Mouse (Mus musculus) granulocyte monocyte progenitor cell, adult 5-6 weeks (primary cell): ENCODE measurements around the gene Prkcb. TPM values are rescaled to one million over a fixed set of nuclear protein-coding genes. Genes with fewer than 3 reads are reported as not detected.
A peak's percentile ranks its signal among the peaks of the same experiment; 100 is the strongest.

Experiments used
- ATAC-seq: replicated peaks from 2 replicates; pipeline ENCODE4 v1.8.0; 2016; ENCODE audit warnings: mild to moderate bottlenecking, moderate TSS enrichment, inconsistent platforms; ENCODE audit not compliant: poor library complexity, severe bottlenecking
- total RNA-seq, 2 experiments: library from RNA; stranded (forward) in 1 of 2; stranded (reverse) in 1 of 2; fragments of 200-712, 200-1000 nt in 1 of 2; fragments of >200 nt in 1 of 2; fragmentation: Nextera tagmentation in 1 of 2; gene quantifications; 2 replicates each; pipeline ENCODE4 v1.2.3; 2014 to 2017

The Prkcb gene
- total RNA-seq, 2 experiments from 2014 or later: 21.4 to 25.8 TPM

DNA sequence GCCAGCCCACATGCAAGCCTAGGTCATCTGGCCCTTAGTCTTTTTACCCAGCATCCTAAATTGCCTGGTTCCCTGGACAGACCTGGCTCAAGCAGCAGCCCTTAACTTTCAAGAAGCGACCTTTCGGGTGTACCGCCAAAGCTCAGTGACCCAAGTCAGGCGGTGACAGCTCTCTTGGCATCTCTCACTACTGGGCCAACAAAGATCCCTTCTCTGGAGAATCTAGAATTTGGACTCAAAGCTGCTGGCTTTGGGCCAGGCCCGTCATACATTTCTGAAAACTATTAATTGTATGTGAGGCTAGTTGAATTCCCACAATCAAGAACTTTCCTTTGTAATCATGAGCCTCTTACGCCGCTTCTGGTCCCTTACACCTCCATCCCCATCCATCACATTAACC is 147.0 kb downstream of the Prkcb start:
- ATAC-seq: no peak

GRCm38 (mm10) chr7:122437390-122437789 is 148.8 kb downstream of the Prkcb start:
- no peak for ATAC-seq

DNA sequence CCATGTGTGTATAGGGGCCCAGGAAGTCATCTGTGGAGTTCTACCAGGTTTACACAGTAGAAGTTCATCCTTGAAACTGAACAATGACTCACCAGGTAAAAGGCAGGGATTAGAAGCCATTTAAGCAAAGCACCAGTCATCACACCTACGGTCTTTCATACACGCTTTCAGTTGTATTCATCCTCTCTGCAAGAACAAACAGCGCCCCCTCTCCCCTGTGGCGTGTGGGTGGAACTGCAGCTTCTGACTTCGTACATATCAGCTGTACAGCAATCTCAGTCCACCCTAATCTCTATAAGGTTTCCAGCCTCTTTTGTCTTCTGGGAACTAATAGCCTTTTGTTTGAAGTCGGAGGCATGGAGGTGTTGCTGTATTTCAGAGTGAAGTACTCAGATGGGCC is 156.5 kb downstream of the Prkcb start:
- peak; percentile 88 for ATAC-seq

DNA sequence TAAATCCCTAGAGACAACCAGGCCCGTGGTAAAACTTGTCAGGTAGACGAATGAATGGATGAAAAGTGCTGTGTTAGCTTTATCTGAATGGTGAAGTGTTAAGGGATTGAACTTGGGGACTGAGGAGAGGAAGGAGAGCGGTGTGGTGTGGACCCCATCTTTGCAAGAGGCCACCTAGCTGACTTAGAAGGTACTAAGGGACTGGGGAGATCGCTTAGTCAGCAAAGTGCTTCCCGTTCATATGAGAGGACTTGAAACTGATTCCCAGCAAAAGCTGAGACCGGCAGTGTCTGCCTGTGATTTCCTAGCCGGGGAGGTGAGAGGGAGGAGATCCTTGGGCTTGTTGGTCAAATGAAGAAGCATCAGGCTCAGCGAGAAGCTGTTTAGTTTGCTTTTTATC is 164.1 kb downstream of the Prkcb start:
- no peak for ATAC-seq

- peak; percentile 83 for ATAC-seq
Measured at GRCm38 (mm10) chr7:122459203-122459965, 170.8 kb downstream of the Prkcb start.

GRCm38 (mm10) chr7:122460020-122460419 is 171.5 kb downstream of the Prkcb start:
- no peak for ATAC-seq

- peak; percentile 42 for ATAC-seq
Measured at GRCm38 (mm10) chr7:122465823-122466549, 177.4 kb downstream of the Prkcb start.

DNA sequence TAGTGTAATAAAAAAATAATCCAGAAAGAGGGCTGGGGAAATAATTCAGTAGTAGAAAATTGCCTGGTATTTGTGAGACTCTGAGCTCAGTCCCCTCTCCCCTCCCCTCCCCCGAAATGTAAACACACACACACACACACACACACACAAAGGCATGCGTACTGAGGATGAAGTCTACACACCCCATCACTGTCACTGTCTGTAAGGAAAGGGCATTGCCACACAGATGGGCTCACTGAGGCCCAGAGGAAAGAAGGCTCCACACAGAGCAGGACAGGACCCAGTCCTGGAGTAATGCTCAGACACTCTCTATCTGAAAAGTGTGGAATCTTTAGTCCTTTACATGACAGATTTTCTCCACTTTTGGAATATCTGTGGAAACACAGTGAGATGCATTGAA is 178.2 kb downstream of the Prkcb start:
- ATAC-seq: no peak

- no peak for ATAC-seq
Measured at GRCm38 (mm10) chr7:122467831-122468230, 179.3 kb downstream of the Prkcb start.

DNA sequence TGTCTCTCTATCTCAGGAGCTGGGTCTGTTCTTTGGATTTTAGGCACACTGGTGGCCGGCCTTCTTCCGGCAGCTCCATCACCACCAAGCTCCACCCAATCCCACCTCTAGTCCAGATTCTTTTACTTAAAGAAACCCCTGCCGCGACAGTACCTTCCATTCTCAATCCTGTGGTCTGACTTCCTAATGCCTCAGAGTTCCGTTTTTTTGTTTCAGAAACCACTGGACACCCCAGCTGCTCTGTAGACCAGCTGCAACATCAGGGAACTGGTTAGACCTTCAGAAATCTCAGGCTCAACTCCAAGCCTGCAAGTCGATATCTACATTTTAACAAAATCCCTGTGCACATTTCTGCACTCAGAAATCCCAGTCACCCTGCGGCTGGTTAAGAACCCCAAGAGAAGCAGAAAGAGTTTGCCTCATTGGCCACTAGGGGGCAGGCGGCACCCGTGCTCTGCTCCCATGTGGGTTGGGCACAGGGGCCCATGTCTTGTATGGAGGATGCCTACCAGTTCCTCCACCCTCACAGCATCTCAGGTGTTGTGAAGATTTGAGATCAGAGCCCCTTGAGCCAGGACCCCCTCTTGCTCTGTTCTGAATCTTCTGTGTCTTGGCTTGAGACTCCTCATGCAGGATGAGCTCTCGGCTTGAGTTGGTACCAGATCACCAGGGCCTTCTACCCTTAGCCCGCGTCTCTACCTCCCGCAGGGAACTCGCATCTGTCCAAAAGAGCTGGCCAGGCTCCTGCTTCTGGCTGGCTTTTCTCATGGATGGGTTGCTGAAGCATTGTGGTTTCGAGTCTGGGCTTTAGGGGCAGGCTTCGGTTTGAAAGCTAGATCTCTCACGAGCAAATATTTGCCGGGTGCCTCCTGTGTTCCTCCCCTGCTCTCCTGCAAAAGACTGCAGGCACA is 182.1 kb downstream of the Prkcb start:
- ATAC-seq: peak; percentile 79

DNA sequence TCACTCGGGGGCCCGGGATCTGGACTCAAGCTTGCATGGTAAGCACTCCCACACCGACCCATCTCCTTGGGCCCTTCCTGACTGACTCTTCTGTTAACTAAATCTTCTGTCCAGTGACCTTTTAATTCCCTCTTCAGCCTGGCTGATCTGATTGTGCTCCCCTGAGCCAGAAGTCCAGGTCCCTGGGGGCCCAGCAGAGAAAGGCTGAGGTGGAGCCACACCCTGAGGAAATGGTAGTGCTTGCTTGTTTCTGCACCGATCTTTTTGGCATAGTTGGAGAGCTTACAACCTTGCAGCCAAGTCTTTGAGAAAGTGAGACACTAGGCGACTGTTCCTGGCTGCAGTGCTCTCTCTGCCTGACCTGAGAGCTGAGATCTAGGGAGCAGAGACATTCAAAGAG is 183.7 kb downstream of the Prkcb start:
- no peak for ATAC-seq

- ATAC-seq: no peak
Measured at GRCm38 (mm10) chr7:122475038-122475437, 186.5 kb downstream of the Prkcb start.

DNA sequence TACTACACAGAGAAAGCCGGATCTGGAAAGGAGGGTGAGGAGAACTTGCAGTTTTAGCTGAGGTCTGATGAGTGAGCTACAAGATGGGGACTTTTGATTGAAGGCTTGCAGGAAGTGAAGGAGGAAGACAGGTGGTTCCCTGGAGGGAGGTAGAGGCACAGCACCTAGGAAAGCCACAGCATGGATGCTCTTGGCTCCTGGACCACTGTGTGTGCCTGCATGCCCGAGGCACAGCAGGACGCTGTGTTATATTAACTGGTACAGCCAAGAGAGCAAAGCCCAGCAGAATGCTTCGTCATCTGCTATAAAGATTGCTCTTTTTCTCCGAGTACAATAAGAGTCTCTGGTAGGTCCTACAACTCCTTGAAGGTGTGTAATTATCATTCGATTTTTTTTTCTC is 188.1 kb downstream of the Prkcb start:
- no peak for ATAC-seq

DNA sequence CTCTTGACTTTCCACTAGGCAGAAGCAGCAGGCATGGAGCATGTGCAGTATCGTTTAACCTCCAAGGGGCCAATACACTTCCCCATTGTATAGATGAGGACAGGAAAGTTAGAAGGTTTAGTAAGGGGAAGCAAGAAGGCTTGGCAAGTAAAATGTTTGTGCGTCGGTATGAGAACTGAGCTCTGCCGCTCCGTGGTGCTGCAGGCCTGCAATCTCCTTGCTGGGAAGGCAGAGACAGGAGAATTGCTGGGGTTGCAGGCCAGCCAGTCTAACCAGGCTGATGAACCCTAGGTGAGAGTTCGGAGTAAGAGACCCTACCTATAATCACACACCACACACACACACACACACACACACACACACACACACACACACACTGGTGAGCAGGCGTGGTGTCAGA is 188.6 kb downstream of the Prkcb start:
- ATAC-seq: no peak

DNA sequence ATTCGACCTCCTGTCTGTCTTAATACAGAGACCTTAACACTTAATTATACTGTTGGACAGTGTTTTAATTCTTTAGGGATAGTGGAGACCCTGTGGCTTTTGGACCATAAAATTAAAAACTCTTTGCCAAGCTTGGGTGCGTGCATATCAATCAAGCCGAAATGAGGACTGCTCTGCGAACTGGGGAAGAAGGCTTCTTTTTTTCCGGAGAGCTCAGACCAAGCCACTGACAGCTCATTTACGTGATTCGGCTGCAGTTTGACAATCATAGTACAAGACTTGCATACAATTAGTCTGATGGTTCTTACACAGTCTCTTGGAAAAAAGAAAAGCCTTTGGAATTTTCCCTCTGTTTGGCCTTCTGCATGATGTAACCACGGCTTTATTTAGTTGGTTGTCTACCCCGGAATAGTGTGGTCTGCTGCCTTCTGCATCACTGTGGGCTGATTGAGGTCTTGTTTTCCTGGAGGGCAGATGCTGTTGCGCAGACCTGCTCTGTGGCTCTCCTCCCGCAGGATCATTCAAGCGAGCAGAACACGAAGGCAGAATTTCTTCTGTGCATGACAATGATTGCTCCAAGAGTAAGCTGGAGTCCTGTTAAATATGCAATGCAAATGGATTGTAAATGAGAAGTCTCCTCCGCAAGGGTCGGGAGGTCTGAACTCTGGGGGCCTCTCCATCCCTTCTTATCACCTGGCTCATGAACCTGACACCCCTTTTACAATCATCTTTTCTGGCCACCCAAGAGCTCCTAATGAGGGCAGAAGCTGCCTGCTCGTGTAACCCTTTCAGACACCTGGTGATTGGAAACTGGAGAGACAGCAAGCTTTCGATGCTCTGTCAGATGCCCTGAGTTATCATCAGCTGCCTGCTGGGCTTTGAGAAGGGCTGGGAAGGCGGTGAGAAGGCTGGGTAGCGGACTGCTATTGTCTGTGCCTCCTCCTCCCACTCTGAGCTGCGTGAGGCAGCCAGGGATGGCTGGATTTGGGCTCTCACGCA is 189.3 kb downstream of the Prkcb start:
- no peak for ATAC-seq

DNA sequence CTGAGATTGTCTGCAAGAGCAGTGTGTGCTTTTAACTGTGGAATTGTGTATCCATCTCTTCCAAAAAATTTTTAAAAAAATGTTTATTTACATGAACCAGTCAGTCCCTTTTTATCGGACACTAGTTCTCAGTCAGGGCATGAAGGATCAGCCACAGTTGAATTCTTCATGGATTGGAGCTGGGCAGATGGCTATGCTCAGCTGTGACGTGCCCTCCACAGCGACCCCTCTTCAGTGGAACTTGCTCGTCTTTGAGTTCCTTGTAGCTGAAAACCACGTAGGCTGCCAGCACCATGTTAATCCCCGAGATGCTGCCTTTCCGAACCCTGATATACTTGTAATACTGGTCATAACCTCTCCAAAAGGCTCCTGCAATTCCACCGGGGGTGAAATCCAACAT is 195.4 kb downstream of the Prkcb start:
- ATAC-seq: no peak

DNA sequence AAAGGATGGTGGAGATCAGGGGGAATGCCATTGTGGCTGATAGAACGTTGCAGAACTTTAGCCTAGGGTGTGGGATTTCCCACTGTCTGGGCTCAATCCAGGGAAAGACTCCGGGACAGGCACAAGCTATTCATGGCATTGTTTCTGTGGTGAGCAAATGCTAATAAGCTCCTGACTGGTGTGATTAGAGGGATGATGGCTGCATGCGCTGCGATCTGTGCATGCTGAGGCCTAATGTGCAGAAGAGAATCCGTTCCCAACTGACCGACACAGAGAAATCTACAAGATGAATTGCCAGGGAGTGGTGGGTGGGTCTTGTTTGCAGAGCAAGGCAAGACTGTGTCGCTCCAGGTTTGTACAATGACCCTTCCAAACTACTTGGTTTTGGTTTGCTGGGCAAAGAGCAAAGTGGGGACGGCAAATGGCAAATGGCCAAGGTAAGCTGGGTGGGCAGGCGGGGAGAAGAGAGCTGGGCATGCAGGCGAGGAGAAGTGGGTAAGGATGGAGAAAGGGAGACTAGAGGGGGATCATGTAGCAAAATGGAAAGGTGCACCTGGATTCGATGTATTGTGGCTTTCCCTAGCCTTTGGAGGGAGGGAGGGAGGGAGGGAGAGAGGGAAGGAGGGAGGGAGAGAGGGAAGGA is 199.5 kb downstream of the Prkcb start:
- no peak for ATAC-seq

DNA sequence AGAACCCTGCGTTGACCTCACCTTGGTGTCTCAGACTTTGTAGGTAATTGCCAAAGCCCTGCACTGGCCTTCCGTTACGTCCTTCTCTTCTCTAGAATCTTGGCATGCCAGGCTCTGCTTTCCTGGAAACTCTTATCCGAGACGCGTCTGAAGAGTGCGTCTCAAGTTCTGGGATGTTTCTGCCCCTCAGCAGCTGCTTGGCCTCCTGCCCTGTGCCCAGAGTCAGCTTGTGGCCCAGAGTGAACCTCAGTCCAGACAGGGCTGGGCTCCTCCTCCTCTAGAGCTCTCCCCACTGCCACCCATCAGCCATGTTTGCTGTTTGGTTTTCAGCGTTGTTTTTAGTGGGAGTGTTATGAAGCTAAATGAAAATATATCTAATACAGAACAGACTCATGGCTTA is 203.5 kb downstream of the Prkcb start:
- no peak for ATAC-seq

DNA sequence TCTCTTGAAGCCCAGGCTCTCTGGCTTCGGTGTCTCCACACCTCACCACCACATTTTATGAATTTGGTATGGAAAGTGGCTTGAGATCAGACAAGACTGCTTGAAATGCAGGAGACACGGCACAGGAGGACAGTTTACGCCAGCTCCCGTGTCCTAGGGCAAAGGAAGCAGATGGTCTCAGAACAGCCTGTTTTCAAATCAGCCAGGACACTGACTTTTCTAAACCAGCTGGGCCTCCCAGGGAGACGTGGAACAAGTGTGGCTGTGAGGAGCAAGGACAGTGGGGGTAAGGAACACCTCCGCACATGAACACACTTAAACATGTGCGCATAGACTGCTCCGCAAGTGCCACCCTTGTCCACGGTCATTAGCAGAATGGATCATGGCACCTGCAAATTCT is 204.4 kb downstream of the Prkcb start:
- ATAC-seq: no peak
